Mouse (Mus musculus) embryo, embryonic 11.5 days (tissue): ENCODE data around the gene Serpina3a.
"Not testable (repeated sequence)": the region's sequence is repeated elsewhere in the genome, so short reads cannot be mapped to it uniquely, and the experiment has no call there.

Source experiments
- DNase-seq: peaks from one replicate; pipeline ENCODE4 v3.0.0-alpha.2; 2012; ENCODE audit warnings: low read depth, low spot score

Serpina3a gene

GRCm38 (mm10) chr12:104112333-104112732, at the start of gene Serpina3a:
Serpina3a (plus strand) TSS chr12:104112724.
- not testable (repeated sequence) for DNase-seq

- no peak for DNase-seq
Observed at GRCm38 (mm10) chr12:104064532-104064931, 48.0 kb upstream of the Serpina3a start.

- no peak for DNase-seq
Observed at GRCm38 (mm10) chr12:104064996-104065395, 47.5 kb upstream of the Serpina3a start.

- peak; percentile 40 for DNase-seq
Observed at GRCm38 (mm10) chr12:104066241-104066640, 46.3 kb upstream of the Serpina3a start.

- DNase-seq, result no peak
Observed at GRCm38 (mm10) chr12:104067549-104067948, 45.0 kb upstream of the Serpina3a start.

- peak; percentile 42 for DNase-seq
Observed at GRCm38 (mm10) chr12:104069620-104070019, 42.9 kb upstream of the Serpina3a start.

GRCm38 (mm10) chr12:104071708-104072107, 40.8 kb upstream of the Serpina3a start:
- no peak for DNase-seq

GRCm38 (mm10) chr12:104072286-104072685, 40.2 kb upstream of the Serpina3a start:
- no peak for DNase-seq

GRCm38 (mm10) chr12:104090119-104090518, 22.4 kb upstream of the Serpina3a start:
- DNase-seq, result no peak

- no peak for DNase-seq
Observed at GRCm38 (mm10) chr12:104091303-104091702, 21.2 kb upstream of the Serpina3a start.

- DNase-seq, result no peak
Observed at GRCm38 (mm10) chr12:104100768-104101167, 11.8 kb upstream of the Serpina3a start, which contains the start of gene Serpina5. Serpina5 (plus strand) TSS chr12:104101113.

- no peak for DNase-seq
Observed at GRCm38 (mm10) chr12:104105847-104106246, 6.7 kb upstream of the Serpina3a start.

- DNase-seq, result no peak
Observed at GRCm38 (mm10) chr12:104106919-104107318, 5.6 kb upstream of the Serpina3a start.

GRCm38 (mm10) chr12:104108507-104108906, 4.0 kb upstream of the Serpina3a start:
- no peak for DNase-seq

- peak; percentile 3 for DNase-seq
Observed at GRCm38 (mm10) chr12:104114921-104115579, 2.5 kb downstream of the Serpina3a start.

- DNase-seq, result no peak
Observed at GRCm38 (mm10) chr12:104123097-104123496, 10.6 kb downstream of the Serpina3a start.

GRCm38 (mm10) chr12:104123996-104124395, 11.5 kb downstream of the Serpina3a start:
- no peak for DNase-seq

GRCm38 (mm10) chr12:104125021-104125560, 12.6 kb downstream of the Serpina3a start:
- DNase-seq, result no peak

- DNase-seq, result no peak
Observed at GRCm38 (mm10) chr12:104127696-104128095, 15.2 kb downstream of the Serpina3a start, which contains the start of gene Serpina3b. Serpina3b (plus strand) TSS chr12:104127996.

GRCm38 (mm10) chr12:104131041-104131440, 18.5 kb downstream of the Serpina3a start:
- no peak for DNase-seq

- DNase-seq, result no peak
Observed at GRCm38 (mm10) chr12:104138216-104138615, 25.7 kb downstream of the Serpina3a start.

- DNase-seq, result no peak
Observed at GRCm38 (mm10) chr12:104140543-104141103, 28.1 kb downstream of the Serpina3a start.

GRCm38 (mm10) chr12:104141506-104141905, 29.0 kb downstream of the Serpina3a start:
- no peak for DNase-seq
